Mouse (Mus musculus) brain, embryonic 14.5 days (tissue): ENCODE measurements around the gene Sebox. TPM values are rescaled to one million over a fixed set of nuclear protein-coding genes. Genes with fewer than 3 reads are reported as not detected.
A peak's percentile ranks its signal among the peaks of the same experiment; 100 is the strongest.

Source experiments
- DNase-seq: peaks from one replicate; pipeline ENCODE4 v3.0.0-alpha.2; 2011; ENCODE audit warnings: low read depth
- CTCF ChIP-seq: fragments of 200-500 bp; IDR thresholded peaks from 2 replicates; pipeline ENCODE4 v1.5.1; 2012; ENCODE audit warnings: inconsistent platforms, mild to moderate bottlenecking, moderate library complexity, borderline replicate concordance; ENCODE audit not compliant: insufficient read depth, insufficient read length; ENCODE audit errors: extremely low read depth
- POLR2A ChIP-seq: fragments of 200-500 bp; IDR thresholded peaks from 2 replicates; pipeline ENCODE4 v1.6.1; 2012; ENCODE audit warnings: mild to moderate bottlenecking, inconsistent platforms, borderline replicate concordance; ENCODE audit not compliant: poor library complexity, insufficient read depth, insufficient read length, severe bottlenecking; ENCODE audit errors: extremely low read depth
- polyA plus RNA-seq: library from polyadenylated mRNA; depleted of rRNA; stranded (reverse); fragments of >200 nt; gene quantifications from 2 replicates; pipeline ENCODE4 v1.2.3, GENCODE M21; 2012; rRNA removed

Gene Sebox
- polyA plus RNA-seq = 0.15 and 0.32 TPM in 2 replicates

- no peak for TF ChIP-seq POLR2A
- TF ChIP-seq CTCF = no peak
- peak; percentile 67 for DNase-seq
Measured at GRCm38 (mm10) chr11:78502909-78503650, at the start of gene Sebox. Sebox (plus strand) TSS chr11:78503447.

- TF ChIP-seq CTCF (peak; percentile 72; the same call in 1 of the 2 replicates), POLR2A (no peak)
Measured at GRCm38 (mm10) chr11:78453675-78454074, 49.6 kb upstream of the Sebox start.

GRCm38 (mm10) chr11:78454276-78454675 lies 49.0 kb upstream of the Sebox start:
- peak; percentile 19 for DNase-seq
- no peak for TF ChIP-seq CTCF
- TF ChIP-seq POLR2A = no peak

More at GRCm38 (mm10) chr11:78453675-78454074, 49.6 kb upstream of the Sebox start:
- DNase-seq = peak; percentile 84

- peak; percentile 28 for DNase-seq
- TF ChIP-seq POLR2A = no peak
- TF ChIP-seq CTCF = peak; percentile 60; the same call in 1 of the 2 replicates
Measured at GRCm38 (mm10) chr11:78455308-78455707, 47.9 kb upstream of the Sebox start.

GRCm38 (mm10) chr11:78458740-78459139 lies 44.5 kb upstream of the Sebox start:
- TF ChIP-seq POLR2A = no peak
- TF ChIP-seq CTCF = no peak
- DNase-seq = no peak

- TF ChIP-seq CTCF = peak; percentile 41; the same call in 1 of the 2 replicates
- no peak for TF ChIP-seq POLR2A
- DNase-seq = no peak
Measured at GRCm38 (mm10) chr11:78461894-78462293, 41.4 kb upstream of the Sebox start.

- no peak for TF ChIP-seq POLR2A
- no peak for DNase-seq
Measured at GRCm38 (mm10) chr11:78462669-78463068, 40.6 kb upstream of the Sebox start.

GRCm38 (mm10) chr11:78463286-78464036 lies 39.8 kb upstream of the Sebox start:
- TF ChIP-seq CTCF = no peak
- no peak for TF ChIP-seq POLR2A
- DNase-seq = no peak

- TF ChIP-seq POLR2A (no peak), CTCF (no peak)
Measured at GRCm38 (mm10) chr11:78465116-78465515, 38.1 kb upstream of the Sebox start.

GRCm38 (mm10) chr11:78465568-78466180 lies 37.6 kb upstream of the Sebox start, which contains the start of gene Slc46a1:
Slc46a1 (plus strand) TSS chr11:78465697.
- TF ChIP-seq POLR2A (0 out of 2 replicates have a peak, but pooled peaks have one; percentile 5), CTCF (no peak)
- peak; percentile 88 for DNase-seq

More at GRCm38 (mm10) chr11:78465116-78465515, 38.1 kb upstream of the Sebox start:
- peak; percentile 29 for DNase-seq

- no peak for DNase-seq
- TF ChIP-seq POLR2A (no peak), CTCF (no peak)
Measured at GRCm38 (mm10) chr11:78466242-78466912, 36.9 kb upstream of the Sebox start.

GRCm38 (mm10) chr11:78467515-78467914 lies 35.7 kb upstream of the Sebox start:
- DNase-seq = no peak
- TF ChIP-seq POLR2A (no peak), CTCF (no peak)
